Mouse (Mus musculus): ENCODE measurements around the gene Olfr111. TPM values are rescaled to one million over a fixed set of nuclear protein-coding genes. Genes with fewer than 3 reads are reported as not detected.
"Not testable (repeated sequence)": the region's sequence is repeated elsewhere in the genome, so short reads cannot be mapped to it uniquely, and the experiment has no call there.

Gene Olfr111
- not detected for polyA plus RNA-seq (2017; shearing (Covaris generic))

DNA sequence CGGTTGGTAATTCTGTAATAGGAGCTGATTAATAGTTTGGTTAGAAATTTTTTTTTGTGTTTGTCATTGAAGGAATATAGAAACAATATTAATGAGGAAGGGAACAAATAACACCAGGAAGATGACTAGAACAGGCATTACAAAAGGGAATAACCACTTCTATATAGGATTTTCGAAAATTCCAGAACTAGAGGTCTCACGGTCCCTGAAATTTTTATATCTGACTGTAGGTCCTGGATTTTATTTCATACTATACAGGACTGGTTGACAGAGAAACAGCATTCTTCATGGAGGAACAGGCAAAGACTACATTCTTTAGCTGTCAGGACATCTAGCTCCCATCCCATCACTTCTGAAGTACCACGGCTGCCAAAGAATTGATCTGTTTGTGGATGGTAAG is at the start of gene Olfr111:
Gene Olfr111, plus strand, starts transcription at position 301 of the 400 bp plus-strand sequence.
- ATAC-seq: no peak

DNA sequence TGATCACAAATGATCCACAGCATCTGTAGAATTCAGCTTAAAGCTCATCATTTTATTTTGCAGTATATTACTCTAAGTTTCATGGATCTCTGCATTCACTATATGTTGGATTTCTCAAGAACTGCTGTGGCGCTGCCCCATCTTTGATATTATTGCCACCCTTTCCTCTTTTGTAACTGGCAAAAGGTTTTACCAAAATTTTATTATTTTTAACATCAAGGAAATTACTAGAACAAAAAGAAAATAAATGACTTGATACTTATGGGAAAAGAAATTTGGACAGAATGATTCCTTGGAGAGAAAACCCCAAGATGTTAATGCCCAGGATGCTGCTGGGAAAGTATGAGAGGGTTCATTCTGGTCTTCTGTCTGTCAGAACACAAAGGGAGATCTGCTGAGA is 49.2 kb upstream of the Olfr111 start, which contains the start of gene Olfr109:
Gene Olfr109, plus strand, starts transcription at position 301 of the 400 bp plus-strand sequence.
- ATAC-seq: no peak

DNA sequence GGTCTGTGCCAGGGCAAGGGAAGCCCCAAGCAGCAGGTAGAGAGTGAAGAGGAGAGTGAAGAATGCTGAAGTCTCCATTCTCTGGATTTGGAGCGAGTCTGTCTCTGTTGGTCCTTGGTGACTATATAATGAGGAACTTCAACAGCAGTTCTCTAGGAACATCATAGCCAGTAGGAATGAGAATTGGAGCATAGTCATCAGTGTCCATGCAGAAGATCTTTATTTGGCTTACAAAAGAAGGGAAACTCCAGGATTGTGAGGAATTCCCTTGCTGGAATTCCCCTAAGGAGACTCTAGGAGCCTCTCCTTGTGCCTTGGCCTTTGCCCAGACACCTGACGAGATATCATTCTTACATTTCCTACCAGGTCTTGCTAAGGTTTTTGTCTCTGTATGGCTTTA is 24.4 kb upstream of the Olfr111 start, which contains the start of gene H2-M2:
Gene H2-M2, minus strand, starts transcription at position 101 of the 400 bp plus-strand sequence.
- no peak for ATAC-seq

- no peak for ATAC-seq
Measured at GRCm38 (mm10) chr17:37491930-37492518, 15.8 kb upstream of the Olfr111 start, which contains the start of gene Olfr110. Olfr110 (plus strand) TSS chr17:37492468.

DNA sequence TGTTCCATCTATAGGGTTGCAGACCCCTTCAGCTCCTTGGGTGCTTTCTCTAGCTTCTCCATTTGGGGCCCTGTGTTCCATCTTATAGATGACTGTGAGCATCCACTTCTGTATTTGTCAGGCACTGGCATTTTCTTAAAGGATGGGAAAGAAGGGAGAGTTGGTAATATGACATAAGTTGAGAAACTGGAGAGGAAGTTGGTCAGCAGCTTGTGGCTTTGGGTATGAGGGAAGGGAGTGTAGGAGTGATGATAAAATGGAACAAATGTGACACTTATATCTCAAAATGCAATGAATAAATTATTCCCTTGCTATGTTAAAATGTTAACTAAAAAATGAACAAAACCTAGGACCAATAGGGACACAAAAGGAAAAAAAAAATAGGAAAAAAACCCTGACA is 16.8 kb downstream of the Olfr111 start:
- not testable (repeated sequence) for ATAC-seq

DNA sequence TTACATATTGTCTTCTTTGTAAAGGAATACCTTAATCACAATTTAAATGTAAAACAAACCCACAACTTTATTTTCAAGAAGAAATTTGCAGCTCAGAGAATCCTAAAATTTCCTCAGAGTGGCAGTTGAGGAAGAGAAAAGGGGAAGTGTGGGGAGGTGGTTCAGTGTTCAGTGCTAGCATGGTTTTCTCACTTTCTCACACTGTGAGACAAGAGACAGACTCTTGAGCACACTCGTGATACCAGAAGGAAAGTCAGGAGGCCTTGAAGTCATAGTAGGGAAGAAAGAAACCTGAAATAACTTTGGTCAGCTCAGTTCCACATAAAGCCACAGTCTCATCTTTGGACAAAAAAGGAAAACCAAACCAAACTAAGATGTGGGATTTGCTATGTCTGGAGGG is 17.6 kb downstream of the Olfr111 start:
- ATAC-seq: not testable (repeated sequence)

GRCm38 (mm10) chr17:37535173-37535572 is 27.3 kb downstream of the Olfr111 start:
- no peak for ATAC-seq

- not testable (repeated sequence) for ATAC-seq
Measured at GRCm38 (mm10) chr17:37538416-37538815, 30.6 kb downstream of the Olfr111 start.

DNA sequence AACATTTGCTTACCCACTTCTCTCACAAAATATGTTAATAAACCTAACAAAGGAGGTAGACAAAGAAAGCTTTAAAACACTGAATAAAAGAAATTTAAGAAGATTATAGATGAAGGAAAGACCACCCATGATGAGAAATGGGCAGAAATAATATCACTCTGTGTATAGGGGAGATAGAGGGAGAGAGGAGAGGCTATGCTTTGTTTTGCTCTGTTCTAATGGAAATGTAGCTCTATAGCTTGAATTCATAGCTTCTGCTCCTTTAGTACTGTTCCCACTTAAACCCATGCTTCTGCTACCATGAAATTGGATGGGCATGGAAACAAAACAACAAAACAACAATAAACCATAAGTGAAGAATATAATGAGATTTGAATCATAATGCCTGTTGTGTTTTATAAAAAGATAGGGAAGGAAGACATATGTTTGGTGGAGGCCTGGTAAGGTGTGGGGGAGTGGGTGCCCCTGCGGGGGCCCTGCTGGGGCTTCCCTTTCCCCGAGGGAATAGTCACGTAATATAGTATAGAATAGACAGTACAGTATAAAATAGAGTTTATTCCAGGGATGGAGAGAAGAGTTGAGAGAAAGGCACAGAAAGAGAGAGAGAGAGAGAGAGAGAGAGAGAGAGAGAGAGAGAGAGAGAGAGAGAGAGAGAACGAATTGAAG is 33.8 kb downstream of the Olfr111 start:
- no peak for ATAC-seq

- no peak for ATAC-seq
Measured at GRCm38 (mm10) chr17:37543800-37544435, 36.1 kb downstream of the Olfr111 start.

- ATAC-seq: no peak
Measured at GRCm38 (mm10) chr17:37558913-37559615, 51.2 kb downstream of the Olfr111 start.

DNA sequence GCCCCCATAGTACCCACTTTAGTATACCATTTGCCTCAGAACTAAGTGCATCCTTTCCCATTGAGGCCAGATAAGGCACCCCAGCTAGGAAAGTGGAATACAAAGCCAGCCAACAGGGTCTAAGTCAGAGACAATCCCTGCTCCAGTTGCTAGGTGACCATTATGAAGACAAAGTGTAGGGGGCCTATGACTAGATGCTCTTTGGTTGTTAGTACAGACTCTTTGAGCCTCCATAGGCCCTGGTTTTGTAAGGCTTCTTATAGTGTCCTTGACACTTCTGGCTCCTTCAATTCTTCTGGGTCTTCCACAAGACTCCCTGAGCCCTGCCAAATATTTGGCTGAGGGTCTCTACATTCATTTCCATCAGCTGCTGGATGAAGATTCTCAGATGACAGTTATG is 61.5 kb downstream of the Olfr111 start, which contains the start of gene Olfr112:
Gene Olfr112, minus strand, starts transcription at position 101 of the 400 bp plus-strand sequence.
- ATAC-seq: no peak

- ATAC-seq: no peak
Measured at GRCm38 (mm10) chr17:37577563-37577962, 69.7 kb downstream of the Olfr111 start, which contains the start of gene Olfr113. Olfr113 (minus strand) TSS chr17:37577663.

Other genes with a start within 250 kb of the Olfr111 start
- 1 to 10 TPM in 1 of 2 experiments, under 1 TPM in 1; 0.54 to 1.0 TPM for gene Olfr98, start 244.3 kb upstream of the Olfr111 start, polyA plus RNA-seq (2017; shearing (Covaris generic))
- 100 to 1,000 TPM in 1 of 2 experiments, 10 to 100 TPM in 1; 94.0 to 120 TPM for gene H2-M3, start 237.8 kb upstream of the Olfr111 start, polyA plus RNA-seq (2017; shearing (Covaris generic))
- 1 to 10 TPM; 5.1 to 5.7 TPM for gene Olfr99, start 224.6 kb upstream of the Olfr111 start, polyA plus RNA-seq (2017; shearing (Covaris generic))
- under 1 TPM in 1 of 2 experiments, not detected in 1; 0.15 TPM for gene Olfr101, start 203.7 kb upstream of the Olfr111 start, polyA plus RNA-seq (2017; shearing (Covaris generic))
- gene Olfr102, start 191.0 kb upstream of the Olfr111 start, polyA plus RNA-seq (2017; shearing (Covaris generic)): under 1 TPM in 1 of 2 experiments, not detected in 1; 0.33 TPM
- gene Olfr103, start 168.3 kb upstream of the Olfr111 start, polyA plus RNA-seq (2017; shearing (Covaris generic)): not detected
- not detected for gene Olfr104-ps, start 148.4 kb upstream of the Olfr111 start, polyA plus RNA-seq (2017; shearing (Covaris generic))
- not detected for gene Olfr105-ps, start 129.0 kb upstream of the Olfr111 start, polyA plus RNA-seq (2017; shearing (Covaris generic))
- gene Olfr106-ps, start 117.6 kb upstream of the Olfr111 start, polyA plus RNA-seq (2017; shearing (Covaris generic)): not detected
- gene Olfr107, start 108.8 kb upstream of the Olfr111 start, polyA plus RNA-seq (2017; shearing (Covaris generic)): under 1 TPM in 1 of 2 experiments, not detected in 1; 0.12 TPM
- not detected for gene Olfr108, start 62.5 kb upstream of the Olfr111 start, polyA plus RNA-seq (2017; shearing (Covaris generic))
- not detected for gene Olfr109, start 49.1 kb upstream of the Olfr111 start, polyA plus RNA-seq (2017; shearing (Covaris generic))
- not detected for gene H2-M2, start 24.5 kb upstream of the Olfr111 start, polyA plus RNA-seq (2017; shearing (Covaris generic))
- gene Olfr110, start 15.6 kb upstream of the Olfr111 start, polyA plus RNA-seq (2017; shearing (Covaris generic)): not detected
- gene Olfr112, start 61.4 kb downstream of the Olfr111 start, polyA plus RNA-seq (2017; shearing (Covaris generic)): not detected
- not detected for gene Olfr113, start 69.6 kb downstream of the Olfr111 start, polyA plus RNA-seq (2017; shearing (Covaris generic))
- not detected for gene Olfr114, start 84.7 kb downstream of the Olfr111 start, polyA plus RNA-seq (2017; shearing (Covaris generic))
- under 1 TPM in 1 of 2 experiments, not detected in 1; 0.37 TPM for gene Olfr115, start 119.1 kb downstream of the Olfr111 start, polyA plus RNA-seq (2017; shearing (Covaris generic))
- not detected for gene Olfr116, start 119.2 kb downstream of the Olfr111 start, polyA plus RNA-seq (2017; shearing (Covaris generic))
- not detected for gene Olfr117, start 155.8 kb downstream of the Olfr111 start, polyA plus RNA-seq (2017; shearing (Covaris generic))
- under 1 TPM; 0.27 to 0.49 TPM for gene Olfr118, start 159.0 kb downstream of the Olfr111 start, polyA plus RNA-seq (2017; shearing (Covaris generic))
- gene Olfr119, start 188.5 kb downstream of the Olfr111 start, polyA plus RNA-seq (2017; shearing (Covaris generic)): not detected
- not detected for gene Olfr120, start 213.8 kb downstream of the Olfr111 start, polyA plus RNA-seq (2017; shearing (Covaris generic))
- gene Olfr121, start 240.8 kb downstream of the Olfr111 start, polyA plus RNA-seq (2017; shearing (Covaris generic)): not detected

Measured in activated CD4-positive, CD25-positive, alpha-beta regulatory T cell, adult 4 months (primary cell).